Mouse (Mus musculus) R1 (cell line): Measurements from ENCODE around the gene Hist1h2ap.
A peak's percentile ranks its signal among the peaks of the same experiment; 100 is the strongest.
"Not testable (repeated sequence)": the region's sequence is repeated elsewhere in the genome, so short reads cannot be mapped to it uniquely, and the experiment has no call there.

Experiments
- DNase-seq: peaks from one replicate; pipeline ENCODE4 v3.0.0-alpha.2; 2018; ENCODE audit warnings: low read depth, low spot score

The Hist1h2ap gene

GRCm38 (mm10) chr13:21810073-21810472, 23.2 kb downstream of the Hist1h2ap start, which contains the start of the genes Hist1h2bq and Hist1h2ao:
Gene Hist1h2bq, minus strand, starts transcription at chr13:21810197.
Gene Hist1h2ao, plus strand, starts transcription at chr13:21810465.
- DNase-seq: not testable (repeated sequence)

GRCm38 (mm10) chr13:21803058-21803457, 30.2 kb downstream of the Hist1h2ap start:
- DNase-seq: not testable (repeated sequence)

- DNase-seq: not testable (repeated sequence)
Measured at GRCm38 (mm10) chr13:21797163-21797562, 36.1 kb downstream of the Hist1h2ap start.

- DNase-seq: peak; percentile 71
Measured at GRCm38 (mm10) chr13:21795584-21795983, 37.7 kb downstream of the Hist1h2ap start.

- DNase-seq: peak; percentile 93
Measured at GRCm38 (mm10) chr13:21790601-21791283, 42.6 kb downstream of the Hist1h2ap start.

GRCm38 (mm10) chr13:21789925-21790324, 43.4 kb downstream of the Hist1h2ap start:
- DNase-seq: peak; percentile 42

- DNase-seq: peak; percentile 70
Measured at GRCm38 (mm10) chr13:21787760-21788593, 45.3 kb downstream of the Hist1h2ap start.

GRCm38 (mm10) chr13:21786899-21787629, 46.2 kb downstream of the Hist1h2ap start, which contains the start of the genes Hist1h2an and Hist1h2bp:
Gene Hist1h2an, minus strand, starts transcription at chr13:21787218.
Gene Hist1h2bp, plus strand, starts transcription at chr13:21787461.
- DNase-seq: peak; percentile 99

GRCm38 (mm10) chr13:21786189-21786898, 47.0 kb downstream of the Hist1h2ap start:
- peak; percentile 72 for DNase-seq

GRCm38 (mm10) chr13:21784311-21784710, 49.0 kb downstream of the Hist1h2ap start:
- no peak for DNase-seq

- peak; percentile 82 for DNase-seq
Measured at GRCm38 (mm10) chr13:21783734-21784161, 49.6 kb downstream of the Hist1h2ap start.

- DNase-seq: peak; percentile 93
Measured at GRCm38 (mm10) chr13:21783255-21783617, 50.1 kb downstream of the Hist1h2ap start, which contains the start of gene Hist1h3i. Gene Hist1h3i, minus strand, starts transcription at chr13:21783370.
